Mouse (Mus musculus): ENCODE data around the gene Tubb4b. TPM values are rescaled to one million over a fixed set of nuclear protein-coding genes. Genes with fewer than 3 reads are reported as not detected.

Gene Tubb4b
- polyA plus RNA-seq, 1 experiment = 605 TPM

DNA sequence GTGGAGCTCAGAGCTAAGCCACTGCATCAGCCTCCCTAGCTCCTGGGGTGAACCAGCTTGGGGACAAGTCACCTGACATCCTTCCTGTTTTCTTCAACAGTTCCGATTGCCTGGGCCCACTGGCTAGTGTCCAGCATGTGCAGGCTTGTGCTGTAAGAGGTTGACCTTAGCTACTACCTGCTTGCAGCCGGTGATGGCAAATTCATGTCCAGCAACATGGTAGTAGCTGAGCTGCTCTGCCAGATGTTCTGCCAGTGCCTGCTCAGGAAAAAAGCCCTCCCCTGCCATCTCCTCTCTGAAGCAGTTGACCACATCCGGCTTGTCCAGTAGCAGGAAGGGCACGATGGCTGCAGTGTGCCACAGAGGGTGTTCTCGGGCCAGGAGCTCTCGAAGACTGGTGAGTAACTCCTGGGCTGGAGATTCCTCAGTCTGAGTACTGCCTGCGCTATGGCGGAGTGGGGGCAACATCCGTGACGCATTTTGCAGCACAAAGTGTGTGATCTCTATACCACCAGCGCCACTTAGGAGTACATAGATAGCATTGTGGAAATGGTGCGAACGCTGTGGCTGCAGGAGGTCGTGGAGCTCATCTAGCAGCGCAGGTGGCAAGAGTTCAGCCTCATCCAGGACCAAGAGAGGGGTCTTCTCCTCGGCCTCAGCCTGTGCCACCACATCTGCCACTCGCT is 29.9 kb downstream of the Tubb4b start:
- H3K27ac ChIP-seq (ENCODE audit: insufficient read depth, low read length) = no peak overlapping the region

GRCm38 (mm10) chr2:25194006-25194405 is 30.5 kb downstream of the Tubb4b start:
- Histone ChIP-seq H3K27ac (ENCODE audit: insufficient read depth, low read length) (no peak overlapping the region), H3K36me3 (ENCODE audit: control insufficient read depth, insufficient read depth, low read length, poor library complexity, severe bottlenecking) (no peaks in the 10 kb centered on the region), H3K9me3 (replicated peaks; ENCODE audit: control insufficient read depth, insufficient read depth, low read length, poor library complexity, severe bottlenecking) (no peaks in the 10 kb centered on the region), H3K9ac (ENCODE audit: low read depth, poor library complexity, severe bottlenecking) (no peak overlapping the region), H3K4me1 (ENCODE audit: control insufficient read depth, insufficient read depth, low read length) (no peaks in the 10 kb centered on the region), H3K4me3 (ENCODE audit: low read depth, low read length) (no peak overlapping the region), H3K27me3 (ENCODE audit: control insufficient read depth, insufficient read depth, low read length, poor library complexity, severe bottlenecking) (no peaks in the 10 kb centered on the region)
- TF ChIP-seq CTCF (IDR thresholded peaks at IDR 0.05; ENCODE audit: low read depth, low read length) = no peak
- TF ChIP-seq POLR2A (IDR thresholded peaks at IDR 0.05; ENCODE audit: insufficient read depth, low read length) = no peak
- TF ChIP-seq EP300 (IDR thresholded peaks at IDR 0.05; ENCODE audit: insufficient read depth, low read depth, low read length) = no peak

More for the DNA sequence above, 29.9 kb downstream of the Tubb4b start:
- H3K36me3 ChIP-seq (ENCODE audit: control insufficient read depth, insufficient read depth, low read length, poor library complexity, severe bottlenecking) = 0 out of 2 replicates have a peak, but pooled peaks cover under 1% of the 10 kb centered on the region
- H3K4me3 ChIP-seq (ENCODE audit: low read depth, low read length) = peak overlapping the region; percentile 55
- no peaks in the 10 kb centered on the region for H3K4me1 ChIP-seq (ENCODE audit: control insufficient read depth, insufficient read depth, low read length)
- 0 out of 2 replicates have a peak overlapping the region, but pooled peaks have one; percentile 8 for H3K9ac ChIP-seq (ENCODE audit: low read depth, poor library complexity, severe bottlenecking)
- no peaks in the 10 kb centered on the region for H3K9me3 ChIP-seq (replicated peaks; ENCODE audit: control insufficient read depth, insufficient read depth, low read length, poor library complexity, severe bottlenecking)
- TF ChIP-seq POLR2A (IDR thresholded peaks at IDR 0.05; ENCODE audit: insufficient read depth, low read length) = no peak
- no peak for TF ChIP-seq EP300 (IDR thresholded peaks at IDR 0.05; ENCODE audit: insufficient read depth, low read depth, low read length)
- no peak for TF ChIP-seq CTCF (IDR thresholded peaks at IDR 0.05; ENCODE audit: low read depth, low read length)
- no peaks in the 10 kb centered on the region for H3K27me3 ChIP-seq (ENCODE audit: control insufficient read depth, insufficient read depth, low read length, poor library complexity, severe bottlenecking)

- no peaks in the 10 kb centered on the region for H3K4me1 ChIP-seq (ENCODE audit: control insufficient read depth, insufficient read depth, low read length)
- no peaks in the 10 kb centered on the region for H3K27me3 ChIP-seq (ENCODE audit: control insufficient read depth, insufficient read depth, low read length, poor library complexity, severe bottlenecking)
- TF ChIP-seq EP300 (IDR thresholded peaks at IDR 0.05; ENCODE audit: insufficient read depth, low read depth, low read length) (0 out of 2 replicates have a peak, but pooled peaks have one; percentile 60), POLR2A (IDR thresholded peaks at IDR 0.05; ENCODE audit: insufficient read depth, low read length) (no peak), CTCF (IDR thresholded peaks at IDR 0.05; ENCODE audit: low read depth, low read length) (peak; percentile 97)
- no peaks in the 10 kb centered on the region for H3K9me3 ChIP-seq (replicated peaks; ENCODE audit: control insufficient read depth, insufficient read depth, low read length, poor library complexity, severe bottlenecking)
- H3K27ac ChIP-seq (ENCODE audit: insufficient read depth, low read length) = no peak overlapping the region
- H3K9ac ChIP-seq (ENCODE audit: low read depth, poor library complexity, severe bottlenecking) = no peak overlapping the region
- no peak overlapping the region for H3K4me3 ChIP-seq (ENCODE audit: low read depth, low read length)
- H3K36me3 ChIP-seq (ENCODE audit: control insufficient read depth, insufficient read depth, low read length, poor library complexity, severe bottlenecking) = no peaks in the 10 kb centered on the region
Observed at GRCm38 (mm10) chr2:25193330-25193770, 31.2 kb downstream of the Tubb4b start.

DNA sequence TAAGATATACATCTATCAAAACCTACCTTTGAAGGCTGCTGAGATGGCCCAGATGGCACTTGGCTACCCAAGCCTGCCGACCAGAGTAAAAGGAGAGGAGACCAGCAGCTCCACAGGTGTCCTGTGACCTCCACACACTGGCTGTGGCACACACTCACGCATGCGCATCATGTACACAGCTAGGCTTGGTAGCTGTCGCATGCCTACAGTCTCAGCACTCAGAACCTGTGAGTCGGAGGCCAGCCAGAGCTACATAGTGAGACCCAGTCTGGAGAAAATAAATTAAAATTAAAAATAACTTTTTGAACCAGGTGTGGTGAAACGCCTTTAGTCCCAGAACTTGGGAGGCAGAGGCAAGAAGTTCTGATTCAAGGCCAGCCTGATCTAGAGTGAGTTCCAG is 36.7 kb downstream of the Tubb4b start:
- Histone ChIP-seq H3K27me3 (ENCODE audit: control insufficient read depth, insufficient read depth, low read length, poor library complexity, severe bottlenecking) (no peaks in the 10 kb centered on the region), H3K36me3 (ENCODE audit: control insufficient read depth, insufficient read depth, low read length, poor library complexity, severe bottlenecking) (no peaks in the 10 kb centered on the region), H3K9me3 (replicated peaks; ENCODE audit: control insufficient read depth, insufficient read depth, low read length, poor library complexity, severe bottlenecking) (no peaks in the 10 kb centered on the region), H3K4me1 (ENCODE audit: control insufficient read depth, insufficient read depth, low read length) (peaks cover 2% of the 10 kb centered on the region), H3K9ac (ENCODE audit: low read depth, poor library complexity, severe bottlenecking) (no peak overlapping the region), H3K27ac (ENCODE audit: insufficient read depth, low read length) (no peak overlapping the region), H3K4me3 (ENCODE audit: low read depth, low read length) (no peak overlapping the region)
- TF ChIP-seq EP300 (IDR thresholded peaks at IDR 0.05; ENCODE audit: insufficient read depth, low read depth, low read length) (no peak), CTCF (IDR thresholded peaks at IDR 0.05; ENCODE audit: low read depth, low read length) (no peak), POLR2A (IDR thresholded peaks at IDR 0.05; ENCODE audit: insufficient read depth, low read length) (no peak)

DNA sequence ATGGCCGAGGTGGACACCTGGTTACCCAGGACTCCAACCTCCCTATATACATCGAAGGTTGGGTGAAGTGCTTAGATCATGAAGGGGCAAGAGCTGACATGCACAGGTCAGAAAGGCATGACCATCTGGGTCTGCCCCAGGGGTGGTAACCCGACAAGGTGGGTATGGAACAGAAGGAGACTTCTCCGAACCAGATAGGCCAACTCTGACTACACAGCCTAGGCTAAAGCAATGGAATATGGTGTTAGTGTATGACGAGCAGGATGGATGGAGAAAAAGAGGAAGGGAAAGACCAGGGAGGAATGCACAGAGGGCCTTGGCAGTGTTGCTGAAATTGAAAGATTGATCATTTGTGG is 37.9 kb downstream of the Tubb4b start:
- Histone ChIP-seq H3K27me3 (ENCODE audit: control insufficient read depth, insufficient read depth, low read length, poor library complexity, severe bottlenecking) (no peaks in the 10 kb centered on the region), H3K9me3 (replicated peaks; ENCODE audit: control insufficient read depth, insufficient read depth, low read length, poor library complexity, severe bottlenecking) (no peaks in the 10 kb centered on the region), H3K27ac (ENCODE audit: insufficient read depth, low read length) (no peak overlapping the region), H3K4me1 (ENCODE audit: control insufficient read depth, insufficient read depth, low read length) (peaks cover 3% of the 10 kb centered on the region), H3K36me3 (ENCODE audit: control insufficient read depth, insufficient read depth, low read length, poor library complexity, severe bottlenecking) (no peaks in the 10 kb centered on the region), H3K4me3 (ENCODE audit: low read depth, low read length) (no peak overlapping the region), H3K9ac (ENCODE audit: low read depth, poor library complexity, severe bottlenecking) (no peak overlapping the region)
- TF ChIP-seq CTCF (IDR thresholded peaks at IDR 0.05; ENCODE audit: low read depth, low read length) (no peak), POLR2A (IDR thresholded peaks at IDR 0.05; ENCODE audit: insufficient read depth, low read length) (no peak)

Measured in ES-Bruce4 (cell line).